Mouse (Mus musculus) lung, postnatal 0 days (tissue): ENCODE results near the gene Atg7.

Experiments
- CTCF ChIP-seq: IDR thresholded peaks from 2 replicates; pipeline ENCODE4 v1.5.1; 2016; ENCODE audit warnings: antibody characterized with exemption, mild to moderate bottlenecking
- EP300 ChIP-seq: IDR thresholded peaks from 2 replicates; pipeline ENCODE4 v1.6.1; 2016; ENCODE audit warnings: antibody characterized with exemption, mild to moderate bottlenecking, control low read depth

DNA sequence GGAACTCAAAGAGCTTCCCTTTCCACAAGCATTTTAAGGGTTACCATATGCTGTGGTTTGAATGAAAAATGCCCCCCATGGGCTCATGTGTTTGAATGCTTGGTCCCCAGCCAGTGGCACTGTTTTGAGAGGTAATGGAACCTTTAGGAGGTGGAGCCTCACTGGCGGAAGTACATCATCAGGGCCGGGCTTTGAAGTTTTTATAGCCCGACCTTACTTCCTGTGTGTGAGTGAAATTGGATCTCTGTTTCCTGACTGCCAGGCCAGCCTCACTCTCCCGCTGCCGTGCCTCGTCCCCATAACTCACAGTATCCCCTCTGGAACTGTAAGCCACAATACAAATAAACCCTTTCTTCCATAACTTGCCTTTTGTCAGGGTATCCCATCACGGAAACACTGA, 256.8 kb downstream of the Atg7 start:
- TF ChIP-seq EP300 (no peak), CTCF (no peak)
